Mouse (Mus musculus) gonadal fat pad, adult 2 months (tissue): ENCODE data around the gene Cyb5r3. TPM values are rescaled to one million over a fixed set of nuclear protein-coding genes. Genes with fewer than 3 reads are reported as not detected.

Experiments
- DNase-seq: peaks from one replicate; pipeline ENCODE4 v3.0.0-alpha.2; 2012; ENCODE audit warnings: low read depth
- polyA plus RNA-seq: library from polyadenylated mRNA; depleted of rRNA; stranded (reverse); fragments of >200 nt; gene quantifications from 2 replicates; pipeline ENCODE4 v1.2.3, GENCODE M21; 2012; rRNA removed

Gene Cyb5r3
- polyA plus RNA-seq: 218 and 221 TPM in 2 replicates

DNA sequence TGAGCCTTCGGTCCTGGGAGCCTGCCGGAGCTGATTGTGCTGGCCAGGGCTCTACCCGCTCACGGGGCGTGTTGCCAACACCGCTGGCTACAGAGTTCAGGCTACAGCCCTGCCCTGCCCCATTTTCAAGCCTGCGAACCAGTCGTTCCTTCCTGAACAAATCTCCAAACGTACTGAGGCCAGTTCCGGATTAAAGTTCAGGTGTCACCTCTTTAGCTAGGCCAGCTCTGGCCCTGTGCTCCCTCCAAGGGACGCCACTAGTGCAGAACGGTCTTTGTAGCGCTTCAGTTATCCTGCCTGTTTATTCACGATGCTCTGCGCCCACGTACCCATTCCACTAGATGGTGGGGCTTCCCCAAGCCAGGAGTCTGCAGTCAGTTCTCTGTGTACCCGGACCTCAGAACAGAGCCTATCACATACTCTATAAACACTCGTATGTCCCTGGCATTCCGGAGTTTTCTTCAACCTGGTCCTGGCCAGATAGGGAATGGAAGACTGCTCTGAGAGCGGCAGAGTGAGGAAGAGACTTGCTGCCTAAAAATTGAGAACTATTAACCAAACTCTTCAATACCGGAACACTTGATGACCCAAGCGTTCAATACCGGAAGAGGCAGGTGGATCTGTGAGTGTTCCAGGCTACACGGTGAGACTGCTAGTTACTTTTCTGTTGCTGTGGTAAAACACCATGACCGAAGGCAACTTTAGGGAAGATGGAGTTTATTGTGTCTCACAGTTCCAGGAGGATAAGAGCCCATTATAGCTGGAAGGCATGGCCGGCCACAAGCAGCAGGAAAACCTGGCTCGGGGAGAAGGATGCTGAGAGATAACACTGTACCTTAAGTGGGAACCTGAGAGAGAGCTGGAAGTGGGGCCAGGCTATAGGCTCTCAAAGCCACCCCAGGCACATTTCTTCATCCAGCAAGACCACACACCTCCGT lies at the start of gene Cyb5r3:
TSS of gene Cyb5r3 (minus strand) at position 101 of the 938 bp plus-strand sequence.
- no peak for DNase-seq

DNA sequence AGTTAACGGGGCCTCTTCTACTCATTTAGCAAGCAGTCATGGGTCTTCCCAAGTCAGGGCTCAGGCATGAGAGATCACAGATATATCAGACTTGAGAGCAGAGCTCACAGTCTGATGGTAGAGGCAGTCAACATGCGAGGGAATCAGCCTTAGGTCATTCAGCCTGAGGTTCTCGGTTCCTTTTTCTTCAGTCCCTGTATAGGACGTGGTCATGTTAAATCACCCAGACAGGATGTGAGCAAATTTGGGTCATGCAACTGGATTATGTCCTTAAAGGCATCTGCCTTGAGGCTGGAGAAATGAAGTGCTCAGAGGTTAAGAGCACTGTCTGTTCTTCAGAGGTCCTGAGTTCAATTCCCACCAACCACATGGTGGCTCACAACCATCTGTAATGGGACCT lies 49.3 kb upstream of the Cyb5r3 start:
- no peak for DNase-seq

DNA sequence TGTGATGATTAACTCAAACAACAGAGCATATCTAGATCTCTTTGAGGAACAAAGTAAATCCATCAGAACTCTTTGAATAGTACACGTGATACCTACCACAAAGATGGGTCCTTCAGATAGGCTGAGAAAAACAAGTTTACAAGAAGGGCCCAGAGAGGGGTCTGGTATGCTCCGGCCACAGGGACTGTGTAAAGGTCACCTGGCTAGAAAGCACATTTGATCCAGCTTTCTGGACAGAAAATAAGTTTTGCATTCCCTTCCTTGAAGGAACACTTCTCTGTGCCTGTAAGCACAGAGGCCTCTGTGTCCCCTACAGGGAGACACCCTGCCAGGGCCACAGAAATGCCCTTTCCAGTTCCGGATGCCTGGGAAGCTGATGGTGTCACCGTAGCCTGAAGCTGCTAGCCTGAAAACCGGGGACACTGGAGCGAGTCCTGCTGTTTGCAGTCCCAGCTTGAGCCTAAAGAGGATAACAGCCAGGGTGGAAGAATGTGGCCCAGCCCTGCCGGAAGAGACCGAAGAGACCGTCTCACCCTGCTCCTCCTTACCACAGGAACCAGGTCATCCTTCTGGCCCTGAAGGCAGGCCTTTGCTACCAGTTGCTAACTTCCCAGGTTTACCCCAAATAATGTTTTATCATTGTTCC lies 48.1 kb upstream of the Cyb5r3 start:
- DNase-seq: no peak

DNA sequence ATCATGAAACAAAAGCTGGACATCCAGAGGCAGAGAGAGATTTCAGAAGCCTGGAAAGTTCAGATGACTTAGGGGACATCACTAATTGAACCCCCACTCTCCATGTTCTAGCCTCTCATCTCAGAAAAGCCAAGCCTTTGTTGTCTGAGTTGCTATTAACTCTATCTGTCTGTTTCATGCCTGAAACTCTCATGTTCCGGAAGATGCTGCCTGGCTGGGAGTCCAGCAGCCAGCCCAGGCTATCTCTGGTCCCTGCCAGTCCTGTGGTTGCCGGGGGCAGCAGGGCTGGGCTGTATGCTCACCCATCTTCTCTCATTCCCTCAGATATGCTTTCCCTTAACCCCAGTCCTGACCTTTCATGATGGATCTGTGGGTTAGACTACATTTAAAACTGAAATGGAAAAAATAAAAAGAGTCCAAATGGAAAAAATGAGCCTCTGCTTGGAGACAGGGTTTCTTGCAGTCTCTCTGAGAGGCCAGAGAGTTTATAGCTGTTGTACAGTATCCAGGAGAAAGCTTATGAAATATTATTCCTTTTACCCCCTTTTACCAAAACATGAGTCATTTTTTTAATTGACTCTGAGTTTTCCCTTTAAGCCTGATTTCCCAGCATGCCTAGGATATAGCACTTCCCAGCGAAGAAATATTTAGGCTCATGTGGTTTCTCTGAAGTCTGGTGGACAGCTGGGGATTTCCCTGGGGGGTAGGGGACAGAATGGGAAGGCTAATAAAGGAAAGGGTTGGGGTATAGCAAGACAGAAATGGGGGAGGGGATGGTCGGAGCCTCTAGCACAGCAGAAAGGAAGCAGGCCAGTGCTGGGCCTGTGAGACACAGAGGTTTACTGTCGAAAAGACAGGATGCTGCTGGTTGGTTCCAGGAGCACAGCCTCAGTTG lies 43.2 kb upstream of the Cyb5r3 start:
- DNase-seq: no peak

DNA sequence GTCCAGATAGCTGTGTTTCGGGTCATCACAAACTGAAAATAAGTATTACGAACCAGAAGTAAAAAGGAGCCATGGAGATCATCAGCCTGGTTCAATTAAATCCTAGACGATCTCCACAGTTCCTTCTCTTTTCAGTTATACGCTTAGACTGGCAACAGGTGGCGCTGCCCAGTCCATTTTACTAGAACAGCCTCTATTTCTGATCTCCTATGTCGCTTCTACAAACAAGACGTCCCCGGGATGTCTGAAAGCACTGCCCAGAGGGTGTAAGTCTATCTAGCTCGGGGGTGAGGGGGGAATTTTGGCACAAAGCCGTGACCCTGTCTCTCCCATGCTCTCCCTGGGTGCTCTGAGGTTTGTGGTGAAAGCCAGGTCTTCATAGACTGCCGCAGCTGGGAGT lies 37.8 kb upstream of the Cyb5r3 start:
- no peak for DNase-seq

DNA sequence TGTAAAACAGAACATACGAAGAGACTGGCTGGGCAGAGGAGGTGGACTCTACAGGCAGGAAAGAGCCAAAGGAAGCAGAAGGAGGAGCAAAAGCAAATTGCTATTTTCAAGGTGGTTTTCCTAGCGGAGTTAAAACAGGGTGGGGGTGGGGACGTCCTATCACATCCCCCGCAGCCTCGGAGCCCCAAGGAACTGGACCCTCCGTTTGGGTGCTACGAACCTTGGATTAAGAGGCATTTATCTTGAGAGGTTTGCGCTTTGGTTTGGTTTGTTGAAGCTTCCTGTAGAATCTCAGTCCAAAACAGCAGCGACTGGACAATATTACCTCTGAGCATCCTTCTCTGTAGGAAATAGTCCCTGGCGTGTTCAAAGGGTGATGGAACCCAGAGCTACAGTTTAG lies 37.3 kb upstream of the Cyb5r3 start:
- DNase-seq: no peak

DNA sequence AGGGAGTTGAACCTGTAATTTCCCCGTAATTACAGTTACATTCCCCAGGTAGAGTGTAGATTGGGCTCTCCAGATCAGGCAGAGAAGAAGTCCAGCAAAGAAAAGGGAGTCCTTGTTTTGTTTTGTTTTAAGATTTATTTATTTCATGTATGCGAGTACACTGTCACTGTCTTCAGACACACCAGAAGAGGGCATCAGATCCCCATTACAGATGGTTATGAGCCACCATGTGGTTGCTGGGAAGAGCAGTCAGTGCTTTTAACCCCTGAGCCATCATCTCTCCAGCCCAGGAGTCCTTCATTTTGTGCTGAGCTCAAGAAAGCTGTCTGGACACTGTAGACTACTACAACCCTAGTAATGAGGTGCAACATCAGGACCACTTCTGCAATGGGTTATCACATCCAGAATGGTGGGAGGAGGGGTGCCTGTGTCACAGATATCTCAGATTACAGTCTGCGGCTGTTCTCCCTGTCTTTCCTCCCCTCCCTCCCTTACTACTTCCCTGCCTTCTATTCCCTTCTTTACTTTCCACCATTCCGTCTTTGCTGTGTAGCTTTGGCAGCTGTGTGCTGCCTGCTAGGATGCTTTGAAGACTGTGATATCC lies 36.8 kb upstream of the Cyb5r3 start:
- DNase-seq: no peak

DNA sequence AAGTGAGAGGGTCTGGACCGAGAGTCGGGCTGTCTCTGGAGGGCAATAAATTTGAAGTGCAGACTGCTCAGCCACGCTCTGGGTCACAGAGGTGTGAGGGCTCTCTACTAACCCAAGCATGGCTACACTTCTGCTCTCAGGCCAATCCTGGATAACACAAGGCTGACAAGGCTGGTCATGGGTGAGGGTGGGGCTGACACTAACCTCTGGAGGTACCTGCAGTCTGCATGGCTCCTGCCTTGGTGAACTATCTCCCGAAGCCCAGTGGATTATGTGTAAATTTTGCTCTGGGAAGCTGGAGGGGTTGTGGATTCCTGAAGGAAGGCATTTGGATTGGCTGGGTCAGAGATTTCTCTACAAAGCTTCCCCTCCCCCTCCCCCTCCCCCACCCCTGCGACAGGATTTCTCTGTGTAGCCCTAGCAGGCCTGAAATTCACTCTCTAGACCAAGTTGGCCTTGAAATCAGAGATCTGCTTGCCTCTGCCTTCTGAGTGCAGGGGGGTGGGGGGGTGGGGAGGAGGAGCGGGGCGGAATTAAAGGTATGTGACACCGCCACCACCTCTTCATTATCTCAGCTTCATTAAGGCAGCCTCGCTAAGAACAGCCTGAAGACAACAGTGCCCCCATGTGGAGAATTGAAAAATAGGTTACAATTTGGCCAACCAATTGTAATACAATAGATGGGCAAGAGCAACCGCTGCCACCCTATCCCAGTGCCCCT lies 32.5 kb upstream of the Cyb5r3 start:
- DNase-seq: no peak

DNA sequence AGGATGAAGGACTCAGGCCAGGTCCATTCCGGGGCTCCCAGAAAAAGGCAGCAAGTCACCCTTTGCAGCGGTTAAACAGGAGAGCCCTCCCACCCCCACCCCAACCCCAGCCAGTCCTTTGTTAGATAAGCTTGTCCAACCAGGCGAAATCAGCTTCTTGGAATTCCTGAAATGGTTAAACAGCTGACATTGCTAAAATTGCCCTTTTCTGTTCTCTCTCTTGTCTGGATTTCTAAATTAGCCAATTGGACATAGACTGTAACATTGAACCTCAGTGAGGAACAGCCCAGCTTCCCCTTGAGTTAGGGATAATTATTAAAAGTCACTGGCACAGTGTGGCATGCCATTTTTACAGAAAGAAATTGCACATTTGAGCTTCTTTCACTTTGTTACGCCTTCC lies 30.0 kb upstream of the Cyb5r3 start:
- DNase-seq: no peak

DNA sequence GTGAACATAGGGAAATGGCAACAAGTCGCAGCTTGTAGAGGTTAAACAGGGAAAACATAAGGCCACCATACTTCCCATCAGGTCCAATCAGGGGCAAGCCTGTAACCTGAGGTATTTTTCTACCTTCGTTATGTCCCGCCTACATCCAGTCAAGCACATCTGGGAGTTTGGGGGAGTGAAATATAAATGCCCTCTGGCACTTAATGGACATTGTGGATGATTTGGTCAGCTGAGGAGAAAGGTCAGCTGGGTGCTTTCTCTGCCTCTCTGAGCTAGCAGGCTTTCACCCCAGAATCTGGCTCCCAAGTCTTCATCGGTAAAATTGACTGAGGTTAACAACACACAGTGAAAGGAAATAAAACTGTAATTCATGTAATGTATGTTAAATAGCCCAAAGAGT lies 21.0 kb upstream of the Cyb5r3 start:
- DNase-seq: no peak

DNA sequence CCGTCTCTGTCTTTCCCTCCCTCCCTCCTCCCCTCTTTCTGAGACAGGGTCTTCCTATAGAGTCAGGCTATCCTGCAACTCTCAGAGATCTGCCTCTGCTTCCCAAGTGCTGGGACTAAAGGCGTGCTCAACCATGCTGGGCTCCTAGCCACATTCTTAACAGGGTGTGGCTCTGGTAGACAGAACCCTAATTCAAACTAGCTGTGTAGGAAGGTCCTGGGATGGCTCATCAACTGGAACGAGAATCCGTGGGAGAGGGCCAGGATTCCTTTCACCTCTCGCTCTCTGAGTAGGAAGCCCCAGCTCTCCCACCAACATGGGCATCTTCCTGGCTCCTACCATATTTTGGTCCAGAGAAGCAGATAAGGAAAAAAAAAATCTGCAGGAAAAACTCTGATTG lies 10.0 kb upstream of the Cyb5r3 start:
- DNase-seq: no peak

DNA sequence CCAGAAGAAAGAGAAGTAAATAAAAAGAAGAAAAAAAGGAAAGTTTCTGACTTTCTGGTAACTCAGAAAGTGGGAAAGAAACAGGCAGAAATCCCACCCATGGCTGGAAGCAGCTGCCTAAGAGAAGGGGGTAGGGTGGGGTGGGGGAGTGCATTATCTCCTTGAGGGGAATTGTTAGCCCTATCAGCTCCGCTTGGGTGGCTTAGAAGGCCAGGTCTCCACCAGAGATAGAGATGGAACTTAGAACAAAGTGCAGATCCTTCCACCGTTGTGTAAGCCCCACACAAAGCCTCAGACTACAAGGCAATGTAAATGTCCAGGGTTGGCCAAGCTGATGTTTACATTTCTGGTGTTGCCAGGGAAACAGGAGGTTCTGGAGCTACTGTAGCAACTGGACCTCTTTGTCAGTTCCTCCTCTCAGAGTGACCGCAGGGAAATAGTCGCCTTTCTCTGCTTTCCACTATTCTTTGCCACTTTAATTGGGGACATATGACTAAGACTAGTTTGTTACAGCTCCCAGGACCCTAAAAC lies 9.5 kb upstream of the Cyb5r3 start:
- DNase-seq: no peak

DNA sequence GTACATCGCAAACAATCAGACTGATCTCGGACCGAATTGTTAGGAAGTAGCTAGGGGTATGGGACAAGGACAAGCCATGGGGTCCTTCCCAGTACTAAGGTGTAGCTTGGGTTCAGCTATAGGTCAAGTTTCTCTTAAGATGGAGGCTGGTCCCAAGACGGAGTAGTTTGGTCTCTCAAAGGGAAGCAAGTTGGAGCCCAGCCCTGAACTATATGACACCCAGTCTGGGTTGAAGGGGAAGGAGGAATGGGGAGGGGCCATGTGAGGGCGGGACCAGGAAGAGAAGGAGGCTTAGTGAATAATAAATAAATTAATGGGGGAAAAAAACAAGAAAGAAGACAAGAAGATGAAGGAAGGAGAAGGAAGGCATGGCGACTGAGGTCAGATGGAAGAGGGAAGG lies 7.6 kb upstream of the Cyb5r3 start:
- DNase-seq: no peak

DNA sequence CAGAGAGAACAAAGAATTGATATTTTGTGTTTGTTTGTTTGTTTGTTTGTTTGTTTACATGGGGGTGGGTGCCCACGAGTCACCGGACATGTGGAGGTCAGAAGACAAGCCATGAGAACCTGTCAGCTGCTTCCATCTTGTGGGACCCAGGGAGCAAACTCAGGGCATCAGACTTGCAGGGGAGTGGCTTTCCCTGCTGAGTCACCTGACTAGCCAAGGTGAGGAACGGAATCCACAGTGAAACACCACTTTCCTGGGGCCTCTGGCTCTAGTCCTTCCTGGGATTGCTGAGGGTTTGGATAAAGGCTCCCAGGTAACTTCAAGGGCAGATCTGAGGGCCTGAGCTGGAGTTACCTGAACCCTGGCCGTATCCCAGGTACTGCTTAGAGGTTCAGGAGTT lies 4.3 kb upstream of the Cyb5r3 start:
- no peak for DNase-seq

DNA sequence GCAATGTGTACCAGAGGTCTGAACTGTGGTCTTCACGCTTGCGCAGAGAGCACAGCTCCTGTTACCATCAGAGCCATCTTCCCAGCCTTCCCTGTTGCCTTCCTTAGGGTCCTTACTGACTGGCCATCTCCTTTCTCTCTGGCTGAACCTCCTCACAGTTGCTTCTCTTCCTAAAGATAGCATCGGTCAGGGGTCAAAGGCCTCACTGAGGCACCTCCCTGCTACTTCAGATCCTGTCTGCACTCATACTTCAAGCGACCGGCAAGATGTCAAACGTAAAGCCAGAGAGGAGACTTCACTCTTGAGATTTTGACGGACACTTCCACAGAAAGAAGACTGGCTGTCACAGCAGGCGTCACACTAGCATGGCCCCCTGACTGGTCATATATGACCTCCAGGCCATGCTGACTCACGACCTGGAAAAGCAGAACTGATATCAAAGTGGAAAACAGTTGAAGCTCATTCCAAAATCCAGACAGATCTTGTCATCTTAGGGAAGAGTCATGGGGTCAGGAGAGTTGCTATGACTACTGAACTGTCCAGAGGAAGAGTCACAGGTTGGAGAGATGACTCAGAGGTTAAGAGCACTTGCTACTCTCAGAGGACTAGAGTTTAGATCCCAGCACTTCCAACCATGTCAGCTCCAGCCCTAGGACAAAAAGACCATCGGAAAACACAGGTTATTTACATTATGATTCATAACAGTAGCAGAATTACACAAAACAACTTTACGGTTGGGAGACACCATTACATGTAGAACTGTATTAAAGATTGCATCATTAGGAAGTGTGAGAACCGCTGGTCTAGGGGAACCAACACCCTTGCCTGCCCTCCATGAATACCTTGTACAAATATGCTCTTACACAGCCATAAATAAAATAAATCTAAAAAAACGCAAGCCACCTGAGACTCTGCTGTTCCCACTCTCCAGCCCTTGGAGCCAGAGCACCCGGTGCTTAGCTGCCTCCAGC lies 1.8 kb upstream of the Cyb5r3 start:
- no peak for DNase-seq

DNA sequence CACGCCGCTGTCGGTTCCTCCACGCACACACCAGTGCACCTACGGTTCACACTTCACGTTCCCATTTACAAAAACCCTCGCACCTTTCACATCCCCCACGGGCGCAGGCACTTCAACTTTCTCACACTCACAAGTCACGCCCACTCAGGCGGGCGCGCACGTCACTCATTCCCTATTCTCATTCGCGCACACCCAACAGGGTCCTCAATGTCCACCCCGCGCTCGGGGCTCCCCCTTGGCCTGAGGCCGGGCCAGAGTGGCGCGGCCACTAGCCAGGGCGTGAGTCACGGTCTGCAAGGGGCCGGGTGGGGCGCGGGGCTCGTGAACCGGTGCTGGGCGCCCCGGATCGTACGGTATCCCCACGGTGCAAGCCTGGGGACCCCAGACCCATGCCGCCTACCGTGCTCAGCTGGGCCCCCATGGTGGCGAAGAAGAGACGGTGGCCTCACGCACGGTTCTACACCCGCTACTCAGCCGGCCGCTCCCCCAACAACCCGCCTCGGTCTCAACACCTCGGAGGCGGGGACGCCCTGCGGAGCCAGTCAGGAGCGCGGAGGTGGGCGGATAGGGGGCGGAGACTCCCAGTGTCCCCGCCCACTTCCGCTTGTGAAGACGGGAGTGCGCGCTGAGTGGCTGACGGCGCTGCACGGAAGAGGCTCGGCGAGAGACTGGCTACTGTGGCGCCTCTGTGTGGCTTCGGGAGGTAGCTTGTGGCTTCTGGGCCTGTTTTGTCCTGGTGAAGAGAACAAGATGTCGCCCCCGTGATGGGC lies 495 bp downstream of the Cyb5r3 start:
- DNase-seq: no peak

DNA sequence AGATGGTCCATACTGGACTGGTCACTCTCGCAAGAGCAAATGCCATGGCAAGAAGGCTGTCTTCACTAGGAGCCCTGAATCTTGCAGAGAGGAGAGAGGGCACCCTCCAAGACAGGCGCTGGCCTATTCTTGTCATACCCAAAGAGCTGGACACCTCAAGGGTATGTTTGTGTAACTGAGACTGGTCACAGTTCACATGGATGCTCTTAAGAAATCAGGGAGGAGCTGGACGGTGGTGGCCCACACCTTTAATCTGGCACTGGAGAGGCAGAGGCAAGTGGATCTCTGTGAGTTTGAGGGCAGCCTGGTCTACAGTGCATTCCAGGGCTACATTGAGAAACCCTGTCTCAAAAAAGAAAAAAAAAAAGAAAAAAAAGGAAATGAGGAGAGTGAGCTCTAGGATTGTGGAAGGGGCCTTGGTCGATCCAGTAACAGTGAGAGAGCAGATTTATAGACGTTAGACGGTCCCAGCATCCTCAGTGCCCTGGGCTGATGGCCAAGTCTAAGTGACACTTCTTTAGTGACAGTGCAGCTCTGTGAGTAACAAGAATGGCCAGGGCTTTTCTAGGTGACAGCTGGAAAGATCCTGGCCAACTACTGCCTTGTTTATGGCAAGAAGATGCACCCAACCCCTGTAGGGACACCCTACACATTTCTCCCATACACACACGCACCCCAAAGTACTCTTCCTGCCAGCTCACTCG lies 1.3 kb downstream of the Cyb5r3 start:
- DNase-seq: no peak
